Mouse (Mus musculus) megakaryocyte, adult 5-6 weeks (primary cell): ENCODE measurements at regions not wholly inside any gene's neighbourhood (a gene's known extent, or its start where the extent isn't known, plus 50 kb on each side); places are given as distances from the start of the nearest gene placed in this dataset.
"Not testable (repeated sequence)": the region's sequence is repeated elsewhere in the genome, so short reads cannot be mapped to it uniquely, and the experiment has no call there.

Source experiments
- ATAC-seq: 2 replicates; pipeline ENCODE4 v1.8.0; 2016; ENCODE audit warnings: mild to moderate bottlenecking, inconsistent platforms; ENCODE audit not compliant: poor library complexity, severe bottlenecking

GRCm38 (mm10) chr12:29354816-29355215 lies 173.4 kb upstream of the Myt1l start:
- no peak for ATAC-seq

- no peak for ATAC-seq
These were observed 171.3 kb upstream of the Myt1l start for GRCm38 (mm10) chr12:29356681-29357397.

GRCm38 (mm10) chr12:29361236-29361635 lies 166.9 kb upstream of the Myt1l start:
- ATAC-seq = no peak

GRCm38 (mm10) chr12:29367741-29368106 lies 160.5 kb upstream of the Myt1l start:
- ATAC-seq = not testable (repeated sequence)

GRCm38 (mm10) chr12:29368107-29368819 lies 159.9 kb upstream of the Myt1l start:
- ATAC-seq = no peak

- ATAC-seq = no peak
These were observed 159.4 kb upstream of the Myt1l start for GRCm38 (mm10) chr12:29368820-29369175.

GRCm38 (mm10) chr12:29391756-29392155 lies 136.4 kb upstream of the Myt1l start:
- ATAC-seq = no peak

GRCm38 (mm10) chr12:29394271-29394670 lies 133.9 kb upstream of the Myt1l start:
- no peak for ATAC-seq

GRCm38 (mm10) chr12:29394881-29395280 lies 133.3 kb upstream of the Myt1l start:
- no peak for ATAC-seq

- ATAC-seq = no peak
These were observed 132.7 kb upstream of the Myt1l start for GRCm38 (mm10) chr12:29395401-29395982.

GRCm38 (mm10) chr12:29404434-29404833 lies 123.8 kb upstream of the Myt1l start:
- no peak for ATAC-seq

GRCm38 (mm10) chr12:29409336-29410055 lies 118.7 kb upstream of the Myt1l start:
- ATAC-seq = no peak

- ATAC-seq = no peak
These were observed 94.2 kb upstream of the Myt1l start for GRCm38 (mm10) chr12:29433936-29434335.

- no peak for ATAC-seq
These were observed 88.7 kb upstream of the Myt1l start for GRCm38 (mm10) chr12:29439343-29440019.

- ATAC-seq = not testable (repeated sequence)
These were observed 63.0 kb upstream of the Myt1l start for GRCm38 (mm10) chr12:29465201-29465600.
